Mouse (Mus musculus) T-helper 1 cell (primary cell): ENCODE results near the gene Sema4d.

Source experiments
- in situ Hi-C: fragments of 300-600 bp; cut with MboI, MseI; formaldehyde crosslinking; loops from one replicate; pipeline ENCODE4 v1.15.1; 2025; ENCODE audit warnings: high pct_unique_total_duplicates

Gene Sema4d

DNA sequence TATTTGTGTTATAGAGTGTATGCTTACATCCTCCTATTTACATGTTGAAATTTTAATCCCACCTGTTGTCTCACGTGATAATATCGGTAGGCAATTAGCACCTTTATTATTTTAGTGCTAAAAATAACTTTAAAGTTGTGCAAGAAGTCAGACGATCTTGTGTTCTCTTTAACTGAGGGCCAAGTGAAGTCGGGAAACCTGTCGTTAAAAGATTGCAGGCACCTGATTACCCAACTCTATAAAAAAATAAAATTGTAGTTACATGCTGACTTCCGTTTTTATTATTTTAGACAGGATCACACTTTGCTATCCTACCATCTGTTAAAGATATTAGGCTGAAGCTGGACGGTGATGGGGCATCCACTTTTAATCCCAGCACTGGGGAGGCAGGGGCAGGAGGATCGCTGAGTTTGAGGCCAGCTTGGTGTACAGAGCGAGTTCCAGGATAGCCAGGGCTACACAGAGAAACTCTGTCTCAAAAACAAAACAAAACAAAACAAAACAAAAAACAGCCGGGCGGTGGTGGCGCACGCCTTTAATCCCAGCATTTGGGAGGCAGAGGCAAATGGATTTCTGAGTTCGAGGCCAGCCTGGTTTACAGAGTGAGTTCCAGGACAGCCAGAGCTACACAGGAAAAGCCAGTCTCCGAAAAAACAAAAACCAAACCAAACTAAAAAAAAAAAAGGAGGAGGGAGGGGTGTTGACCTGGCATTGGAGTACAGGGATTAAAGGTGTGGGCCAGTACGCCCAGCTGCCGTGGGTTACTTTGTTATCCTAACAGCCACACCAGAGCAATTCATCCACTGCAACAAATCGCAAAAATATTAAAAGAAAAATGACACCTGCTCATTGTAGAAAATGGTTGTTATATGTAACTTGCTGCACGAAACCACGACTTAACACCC lies 149.4 kb downstream of the Sema4d start:
- in situ Hi-C loops, result no loop called here

DNA sequence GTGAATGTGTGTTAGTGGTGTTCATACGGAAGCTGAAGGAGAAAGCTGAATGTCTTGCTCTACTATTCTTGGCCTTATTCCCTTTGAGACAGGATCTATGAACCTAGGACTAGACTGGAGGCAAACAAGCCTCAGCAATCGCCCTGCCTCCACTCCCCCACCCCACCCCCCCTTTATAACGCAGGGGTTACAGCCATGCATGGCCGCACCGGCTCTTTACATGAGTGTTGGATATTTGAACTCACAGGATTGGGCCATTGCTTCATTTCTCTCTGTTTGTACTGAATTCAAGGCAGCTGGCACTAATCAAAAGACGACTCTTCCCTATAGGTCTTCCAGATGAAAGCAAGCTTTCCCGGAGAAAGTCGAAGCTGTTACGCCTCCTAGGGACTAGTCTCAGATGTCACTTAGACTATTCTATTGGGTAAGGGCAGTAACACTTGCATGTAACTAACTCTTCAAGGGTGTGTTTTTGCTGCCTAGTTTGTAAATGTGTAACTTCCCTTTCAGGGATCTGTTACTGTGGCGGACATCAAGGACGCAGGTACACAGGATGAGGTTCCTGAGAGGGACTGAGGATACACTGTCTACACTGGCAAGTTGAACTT lies 151.3 kb downstream of the Sema4d start:
- in situ Hi-C loops, result no loop called here

- in situ Hi-C loops, result no loop called here
These were observed 152.1 kb downstream of the Sema4d start for GRCm38 (mm10) chr13:51641424-51641823.

GRCm38 (mm10) chr13:51638958-51639357 lies 154.6 kb downstream of the Sema4d start:
- in situ Hi-C loops, result no loop called here
